9 mouse cellular contexts compared by ENCODE assay signal in the genomic region with DNA sequence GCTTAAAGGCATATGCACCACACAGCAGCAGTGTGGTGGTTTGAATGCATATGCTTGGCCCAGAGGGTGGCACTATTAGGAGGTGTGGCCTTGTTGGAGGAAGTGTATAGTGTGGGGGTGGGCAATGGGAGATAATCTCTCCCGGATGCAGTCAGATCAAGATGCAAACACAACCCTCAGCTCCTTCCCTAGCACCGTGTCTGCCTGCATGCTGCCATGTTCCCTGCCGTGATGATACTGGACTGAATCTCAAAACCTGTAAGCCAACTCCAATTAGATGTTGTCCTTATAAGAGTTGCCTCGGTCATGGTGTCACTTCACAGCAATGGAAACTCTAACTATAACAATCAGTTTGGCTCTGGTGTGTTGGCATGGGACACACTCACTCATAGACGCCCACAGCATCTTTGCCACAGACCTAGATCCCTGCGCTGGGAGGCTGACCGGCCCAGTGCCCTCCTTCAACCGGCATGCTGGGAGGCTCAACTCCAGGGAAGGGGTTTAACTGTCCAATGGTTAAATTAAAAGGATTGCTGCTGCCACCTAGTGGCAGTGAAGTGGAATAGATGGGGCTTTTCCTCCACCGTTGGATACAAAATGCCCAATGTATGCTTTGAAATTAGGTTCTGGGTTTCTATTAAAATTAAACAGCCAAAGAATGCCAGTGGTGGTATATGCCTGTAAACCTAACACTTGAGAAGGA. TPM values are rescaled to one million over a fixed set of nuclear protein-coding genes. Genes with fewer than 3 reads are reported as not detected.
A peak's percentile ranks its signal among the peaks of the same experiment; 100 is the strongest.
DNase-seq lines count a peak whose midpoint lies in the region; ATAC-seq lines count a peak whose summit lies in the region.
"Had no signal": no experiment of that assay in that cellular context is flagged by ENCODE, and none has a peak within 500 bp of the region (broad histone marks: within the 10 kb centered on the region; RNA-seq: fewer than 3 reads in every experiment).

No protein-coding gene starts in this region.

- peak; percentile 45 for DNase-seq in midbrain, embryonic 10.5 days (ENCODE audit: low spot score)
- peak; percentile 84 for DNase-seq in MEL-GATA-1-ER (ENCODE audit: extremely low read depth, low read depth)
- peak; percentile 44 for DNase-seq in c-Kit-positive CD71-positive TER-119-positive erythroid progenitor cells, embryonic 14.5 days (ENCODE audit: low spot score)
- DNase-seq in hindlimb bud, embryonic 11.5 days (ENCODE audit: extremely low spot score, low read depth, low spot score), result peak; percentile 76
- peak; percentile 41 for DNase-seq in lung, postnatal 36 days
- no peak for DNase-seq in urinary bladder, adult 2 months (ENCODE audit: low spot score)
- DNase-seq in layer of hippocampus, adult 11-12 months (ENCODE audit: low spot score), result no peak

- H3K4me1 ChIP-seq in midbrain, embryonic 10.5 days, result peaks cover 18% of the 10 kb centered on the region
- H3K4me1 ChIP-seq in midbrain, embryonic 13.5 days (replicated peaks), result peaks cover 13% of the 10 kb centered on the region

- no peak overlapping the region for H3K4me2 ChIP-seq in midbrain, embryonic 13.5 days (replicated peaks)
- H3K4me2 ChIP-seq: heart, embryonic 13.5 days had no signal

- no peak overlapping the region for H3K9ac ChIP-seq in midbrain, embryonic 13.5 days (replicated peaks)
- H3K9ac ChIP-seq: heart, embryonic 13.5 days had no signal

- no peak overlapping the region for H3K27ac ChIP-seq in midbrain, embryonic 10.5 days (replicated peaks)
- H3K27ac ChIP-seq in midbrain, embryonic 13.5 days, result no peak overlapping the region
- H3K27ac ChIP-seq: heart, embryonic 13.5 days had no signal

- peaks cover 7% of the 10 kb centered on the region; the same call in 1 of the 2 replicates for H3K36me3 ChIP-seq in midbrain, embryonic 10.5 days
- peaks cover 32% of the 10 kb centered on the region for H3K36me3 ChIP-seq in midbrain, embryonic 13.5 days

- WGBS in midbrain, embryonic 10.5 days, result 36% methylated on average over 9 of the region's 9 CpGs
- WGBS in midbrain, embryonic 13.5 days, result 28% methylated on average over 9 of the region's 9 CpGs

- H3K9me3 ChIP-seq in midbrain, embryonic 10.5 days (replicated peaks), result no peaks in the 10 kb centered on the region
- H3K9me3 ChIP-seq in midbrain, embryonic 13.5 days, result no peaks in the 10 kb centered on the region
- H3K9me3 ChIP-seq: heart, embryonic 13.5 days had no signal

- no peaks in the 10 kb centered on the region for H3K27me3 ChIP-seq in midbrain, embryonic 10.5 days (ENCODE audit: low read depth, poor library complexity, severe bottlenecking)
- H3K27me3 ChIP-seq in midbrain, embryonic 13.5 days, result no peaks in the 10 kb centered on the region

- H3K4me3 ChIP-seq in midbrain, embryonic 10.5 days, result no peak overlapping the region
- H3K4me3 ChIP-seq in midbrain, embryonic 13.5 days (replicated peaks), result no peak overlapping the region
- H3K4me3 ChIP-seq: heart, embryonic 13.5 days had no signal

- ATAC-seq in midbrain, embryonic 13.5 days, result no peak

RNA-seq across cellular contexts. Expression of gene Rabac1, which starts 2.5 kb away (rescaled TPM):
- 89.0 and 109 TPM in 2 replicates for polyA plus RNA-seq in midbrain, embryonic 10.5 days (2016; fragmentation: Nextera tagmentation; extraction: Ambion mirVana)
- 171 and 176 TPM in 2 replicates for polyA plus RNA-seq in midbrain, embryonic 13.5 days (2015; fragmentation: Nextera tagmentation; extraction: Ambion mirVana)
- polyA plus RNA-seq in urinary bladder, adult 2 months (2012; rRNA removed), result 367 and 429 TPM in 2 replicates

RNA-seq across cellular contexts. Expression of gene Atp1a3, which starts 30.7 kb away (rescaled TPM):
- polyA plus RNA-seq in midbrain, embryonic 10.5 days (2016; fragmentation: Nextera tagmentation; extraction: Ambion mirVana), result 11.1 and 27.0 TPM in 2 replicates
- polyA plus RNA-seq in midbrain, embryonic 13.5 days (2015; fragmentation: Nextera tagmentation; extraction: Ambion mirVana), result 189 and 195 TPM in 2 replicates
- 0.51 and 0.93 TPM in 2 replicates for polyA plus RNA-seq in urinary bladder, adult 2 months (2012; rRNA removed)

RNA-seq across cellular contexts. Expression of gene Gm4881, which starts 30.8 kb away (rescaled TPM):
- 0.63 and 0.81 TPM in 2 replicates for polyA plus RNA-seq in midbrain, embryonic 10.5 days (2016; fragmentation: Nextera tagmentation; extraction: Ambion mirVana)
- 5.7 and 6.4 TPM in 2 replicates for polyA plus RNA-seq in midbrain, embryonic 13.5 days (2015; fragmentation: Nextera tagmentation; extraction: Ambion mirVana)
- not detected in 2 replicates for polyA plus RNA-seq in urinary bladder, adult 2 months (2012; rRNA removed)
- polyA plus RNA-seq: heart, embryonic 13.5 days had no signal

Comparison
In these comparisons a context has a peak if more than half of its experiments do, and no peak if none do; other contexts are left out.
1. DNase-seq: peak in midbrain, embryonic 10.5 days (single experiment), MEL-GATA-1-ER (single experiment), c-Kit-positive CD71-positive TER-119-positive erythroid progenitor cells, embryonic 14.5 days (single experiment), hindlimb bud, embryonic 11.5 days (single experiment) and lung, postnatal 36 days (single experiment); none in urinary bladder, adult 2 months (single experiment) and layer of hippocampus, adult 11-12 months (single experiment).